Mouse (Mus musculus): Measurements from ENCODE around the gene 1700067K01Rik.

DNA sequence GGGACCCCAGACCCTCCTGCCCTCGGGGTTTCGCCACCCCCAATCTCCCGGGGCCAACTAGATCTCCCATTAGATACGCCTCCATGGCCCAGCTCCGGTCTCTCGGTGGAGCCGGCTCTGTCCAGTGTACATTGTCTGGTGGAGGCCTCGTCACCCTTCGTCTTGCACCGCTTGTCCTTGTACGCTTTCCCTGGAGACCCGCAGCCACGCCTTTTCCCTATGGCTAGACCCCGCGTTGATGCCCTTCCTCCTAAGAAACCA, 45.4 kb upstream of the 1700067K01Rik start:
- TF ChIP-seq CTCF (IDR thresholded peaks at IDR 0.05; ENCODE audit: borderline replicate concordance, extremely low read depth, insufficient read depth, insufficient read length) (no peak), POLR2A (IDR thresholded peaks at IDR 0.05; ENCODE audit: borderline replicate concordance, extremely low read depth, insufficient read depth, insufficient read length, poor library complexity, severe bottlenecking) (no peak)
